Mouse (Mus musculus): Measurements from ENCODE around the gene Ap5b1.
A peak's percentile ranks its signal among the peaks of the same experiment; 100 is the strongest.

DNA sequence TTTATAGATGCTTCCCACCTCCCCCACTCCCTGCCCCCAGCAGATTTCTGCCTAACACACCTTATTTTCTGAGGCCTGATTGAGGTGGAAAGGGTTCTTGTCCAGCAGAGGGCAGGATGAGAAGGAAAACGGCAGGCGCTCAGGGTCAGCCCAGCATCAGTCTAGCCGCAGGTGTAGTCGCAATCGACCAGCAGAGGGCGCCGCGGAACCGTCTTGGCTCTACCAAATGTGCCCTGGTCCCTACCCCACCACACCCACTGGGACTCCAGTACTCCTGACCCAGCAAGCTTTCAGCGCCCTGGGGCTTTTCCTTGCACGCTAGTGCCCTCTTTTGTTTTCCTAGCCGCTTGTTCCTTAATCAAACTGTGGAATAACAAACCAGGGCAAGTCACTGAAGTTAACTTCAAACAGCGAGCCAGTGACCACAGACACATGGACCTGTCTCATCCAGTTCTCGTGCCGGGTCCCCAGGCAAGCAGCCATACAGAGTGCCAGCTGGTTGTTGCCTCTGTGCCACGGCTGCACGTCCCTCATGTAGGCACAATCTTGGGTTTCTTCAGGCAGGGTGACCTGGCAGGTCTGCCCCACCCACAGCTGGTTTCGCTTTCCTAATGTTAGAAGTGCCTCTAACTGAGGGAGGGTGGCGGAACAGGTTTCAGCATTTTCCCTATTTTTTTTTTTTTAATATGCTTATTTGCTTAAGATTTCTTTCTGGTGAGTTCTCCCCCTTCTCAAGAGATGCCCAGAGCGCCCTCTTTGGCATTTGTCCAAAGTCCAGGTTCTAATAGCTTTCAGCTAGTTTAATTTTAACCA lies 38.3 kb upstream of the Ap5b1 start:
- TF ChIP-seq EP300 (IDR thresholded peaks at IDR 0.05; ENCODE audit: low read depth) (no peak), CTCF (IDR thresholded peaks at IDR 0.05; ENCODE audit: low read depth) (peak; percentile 99)
